Mouse (Mus musculus) cerebellum, adult 11 months (tissue): ENCODE measurements around the gene Sorl1.
"Not testable (repeated sequence)": the region's sequence is repeated elsewhere in the genome, so short reads cannot be mapped to it uniquely, and the experiment has no call there.

ENCODE experiments used
- DNase-seq: peaks from one replicate; pipeline ENCODE4 v3.0.0; 2022

The Sorl1 gene

GRCm38 (mm10) chr9:42087921-42088320, 36.2 kb downstream of the Sorl1 start:
- DNase-seq = no peak

DNA sequence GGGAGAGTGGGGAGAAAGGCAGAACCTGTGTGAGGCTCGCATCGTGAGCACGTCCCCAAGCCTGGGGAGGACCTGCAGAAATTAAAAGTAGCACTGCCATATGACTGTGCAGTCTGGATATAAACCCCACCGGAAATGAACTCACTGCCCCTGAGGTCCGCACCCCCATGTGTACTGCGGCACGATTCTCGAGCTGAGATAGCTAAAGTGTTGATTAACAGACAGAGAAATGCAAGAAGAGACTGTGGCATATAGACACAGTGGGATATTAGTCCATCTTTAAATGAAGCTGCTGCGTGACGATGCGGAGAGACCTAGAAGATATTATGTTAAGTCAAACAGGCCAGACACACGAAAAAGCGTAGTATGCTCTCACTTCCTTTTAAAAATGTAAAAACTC, 38.1 kb downstream of the Sorl1 start:
- DNase-seq = no peak

DNA sequence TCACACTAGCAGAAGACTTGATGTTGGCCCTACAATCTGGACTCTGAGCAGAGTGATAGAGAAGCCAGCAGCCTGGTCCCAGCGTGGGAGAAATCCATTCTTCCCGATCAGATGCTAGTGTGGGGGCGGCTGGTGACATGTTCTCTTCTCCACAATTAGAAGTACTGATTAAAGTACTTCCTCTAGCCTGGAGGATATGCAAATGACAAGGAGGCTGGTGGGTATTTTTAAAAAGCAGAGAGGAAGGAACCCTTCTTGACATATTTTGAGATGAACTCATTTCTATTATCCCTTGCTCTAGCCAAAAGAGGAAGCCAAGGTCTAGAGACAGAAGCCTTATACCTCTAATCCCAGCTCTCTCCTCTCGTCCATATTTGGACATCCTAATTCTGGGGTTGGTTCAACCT, 40.4 kb downstream of the Sorl1 start:
- no peak for DNase-seq

DNA sequence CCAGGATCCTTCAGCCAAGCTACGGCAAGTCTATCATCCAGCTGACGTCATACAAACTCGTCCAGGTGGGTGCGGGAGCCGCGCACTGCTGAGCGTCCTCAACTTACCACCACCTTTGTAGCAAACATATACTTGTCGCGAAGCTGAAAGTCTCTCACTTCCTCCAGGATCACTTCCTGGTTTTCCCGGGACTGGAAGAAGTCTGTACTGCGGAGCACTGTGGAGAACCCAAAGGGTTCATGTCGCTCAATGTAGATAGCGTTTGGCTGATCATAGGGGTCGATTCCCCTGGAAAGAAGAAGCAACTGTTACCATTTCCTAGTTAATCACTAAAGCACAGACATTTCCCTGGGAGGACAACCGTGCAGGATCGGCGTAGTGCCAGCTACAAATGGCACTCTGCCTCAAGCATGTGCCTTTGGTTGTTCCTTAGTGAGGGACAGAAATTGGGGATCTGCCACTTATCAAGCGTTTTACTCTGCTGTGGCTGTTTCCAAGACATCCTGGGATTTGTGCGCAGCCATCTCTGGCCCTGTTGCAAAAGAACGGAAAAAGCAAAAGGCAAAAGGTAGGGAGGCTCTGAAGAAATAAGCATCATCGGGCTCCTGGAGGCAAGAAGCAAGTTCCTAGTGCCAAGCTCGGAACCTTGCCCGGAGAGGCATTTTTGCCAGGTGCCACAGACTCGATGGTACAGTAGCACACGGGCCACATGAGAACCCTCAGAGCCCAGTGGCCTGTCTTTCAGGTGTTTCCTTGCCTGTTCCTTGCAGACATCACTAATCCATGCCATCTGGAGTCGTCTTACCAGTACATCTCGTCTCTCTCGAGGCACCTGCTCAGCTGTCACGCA, 42.2 kb downstream of the Sorl1 start:
- peak; percentile 69 for DNase-seq

GRCm38 (mm10) chr9:42080671-42081070, 43.4 kb downstream of the Sorl1 start:
- DNase-seq = no peak

GRCm38 (mm10) chr9:42077112-42077845, 46.8 kb downstream of the Sorl1 start:
- DNase-seq = no peak

GRCm38 (mm10) chr9:42076256-42076849, 47.7 kb downstream of the Sorl1 start:
- DNase-seq = no peak

DNA sequence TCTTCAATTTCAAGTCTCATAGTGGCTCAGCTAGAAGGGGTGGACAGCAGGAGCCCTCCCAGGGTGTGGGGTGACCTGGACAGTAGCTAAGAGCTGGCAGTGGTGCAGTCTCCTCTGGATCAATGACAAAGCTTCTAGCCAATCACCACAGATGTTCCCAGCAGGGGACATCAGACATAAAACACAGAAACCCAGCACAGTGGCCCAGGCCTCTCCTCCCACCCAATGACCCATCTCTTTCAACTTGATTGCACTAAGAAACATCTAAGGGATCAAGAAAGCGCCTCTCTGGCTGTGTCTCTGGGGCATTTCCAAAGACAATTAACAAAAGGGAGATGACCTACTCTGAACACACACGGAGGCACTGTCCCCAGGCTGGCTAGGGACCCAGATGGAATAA, 48.9 kb downstream of the Sorl1 start:
- no peak for DNase-seq

DNA sequence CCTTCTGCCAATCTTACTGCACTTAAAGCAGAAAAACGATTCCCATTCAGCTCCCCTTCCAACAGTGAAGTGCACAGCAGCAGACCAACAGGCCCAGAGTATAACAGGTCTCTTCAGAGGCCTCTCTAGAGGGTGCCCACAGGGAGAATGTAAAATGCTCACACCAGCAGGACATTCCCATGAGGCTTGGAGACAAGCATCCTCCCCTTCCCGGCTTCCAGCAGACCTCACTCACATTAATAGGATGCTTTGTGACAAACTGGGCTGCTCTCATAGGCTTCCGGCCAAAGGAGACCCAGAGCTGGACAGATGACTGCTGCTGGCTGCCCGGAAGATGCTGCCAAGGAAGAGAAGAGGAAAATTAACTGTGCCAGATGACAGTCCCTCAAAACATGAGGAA, 52.1 kb downstream of the Sorl1 start:
- DNase-seq = peak; percentile 34

DNA sequence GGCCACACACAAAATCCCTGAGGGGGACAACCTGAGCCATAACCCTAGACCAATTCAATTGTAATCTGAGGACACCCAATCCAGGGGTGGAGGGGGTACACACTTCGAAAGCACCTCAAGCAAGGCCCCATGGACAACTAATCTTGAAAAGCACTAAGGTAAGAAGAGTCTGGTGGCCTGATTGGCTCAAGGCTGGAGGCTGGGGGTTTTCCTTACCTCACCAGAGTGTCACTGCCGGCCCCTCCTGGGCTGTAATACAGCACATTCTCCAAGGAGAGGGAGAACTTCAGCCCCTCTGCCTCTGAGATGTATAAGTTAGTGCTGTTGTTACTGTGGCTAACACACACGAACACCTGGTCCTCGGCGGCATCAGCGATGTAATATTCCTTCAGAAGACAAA, 53.2 kb downstream of the Sorl1 start:
- no peak for DNase-seq

GRCm38 (mm10) chr9:42069471-42069870, 54.6 kb downstream of the Sorl1 start:
- DNase-seq = no peak

- DNase-seq = no peak
These were observed 56.1 kb downstream of the Sorl1 start for GRCm38 (mm10) chr9:42067950-42068349.

GRCm38 (mm10) chr9:42065756-42066155, 58.3 kb downstream of the Sorl1 start:
- no peak for DNase-seq

GRCm38 (mm10) chr9:42063391-42063790, 60.7 kb downstream of the Sorl1 start:
- DNase-seq = no peak

DNA sequence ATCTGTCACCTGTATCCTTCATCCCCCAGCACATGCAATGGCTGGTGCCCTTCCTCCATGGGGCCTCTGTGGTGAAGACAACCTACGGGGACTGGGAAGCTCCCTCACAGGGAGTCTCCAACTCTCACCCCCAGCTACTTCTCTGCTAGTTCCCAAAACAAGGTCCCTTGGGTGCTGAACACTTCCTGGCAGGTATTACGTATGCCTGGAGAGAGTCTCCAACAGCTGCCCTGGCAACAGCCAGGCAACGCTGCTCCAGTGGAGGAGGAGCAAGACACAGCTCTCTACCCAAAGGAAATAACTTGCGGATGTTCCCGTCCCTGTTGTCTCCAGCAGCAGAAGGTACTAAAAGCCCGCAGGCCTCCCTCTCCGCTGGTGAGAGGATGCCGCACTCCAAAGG, 61.8 kb downstream of the Sorl1 start:
- no peak for DNase-seq

GRCm38 (mm10) chr9:42059006-42059405, 65.1 kb downstream of the Sorl1 start:
- not testable (repeated sequence) for DNase-seq

- DNase-seq = no peak
These were observed 67.5 kb downstream of the Sorl1 start for GRCm38 (mm10) chr9:42056591-42056990.

DNA sequence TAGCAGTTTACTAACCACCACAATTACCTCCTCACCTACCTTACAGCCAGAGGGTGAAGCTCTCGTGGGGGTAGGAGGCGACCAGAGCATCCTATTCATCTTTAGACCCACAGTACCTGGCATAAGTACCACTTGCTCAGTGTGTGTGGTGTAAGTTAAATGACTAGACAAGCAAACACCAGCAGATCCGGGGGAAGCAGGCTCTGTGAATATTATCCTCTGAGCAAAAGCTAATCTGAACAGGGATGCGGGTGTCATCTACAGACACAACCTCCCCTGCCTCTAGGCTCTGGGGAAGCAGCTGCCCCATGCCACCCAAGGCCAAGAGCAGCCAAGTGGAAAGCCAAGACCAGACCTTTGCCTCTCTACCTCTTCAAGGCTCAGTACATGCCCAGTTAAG, 68.7 kb downstream of the Sorl1 start:
- peak; percentile 42 for DNase-seq

GRCm38 (mm10) chr9:42054339-42055272, 69.5 kb downstream of the Sorl1 start:
- DNase-seq = peak; percentile 90

DNA sequence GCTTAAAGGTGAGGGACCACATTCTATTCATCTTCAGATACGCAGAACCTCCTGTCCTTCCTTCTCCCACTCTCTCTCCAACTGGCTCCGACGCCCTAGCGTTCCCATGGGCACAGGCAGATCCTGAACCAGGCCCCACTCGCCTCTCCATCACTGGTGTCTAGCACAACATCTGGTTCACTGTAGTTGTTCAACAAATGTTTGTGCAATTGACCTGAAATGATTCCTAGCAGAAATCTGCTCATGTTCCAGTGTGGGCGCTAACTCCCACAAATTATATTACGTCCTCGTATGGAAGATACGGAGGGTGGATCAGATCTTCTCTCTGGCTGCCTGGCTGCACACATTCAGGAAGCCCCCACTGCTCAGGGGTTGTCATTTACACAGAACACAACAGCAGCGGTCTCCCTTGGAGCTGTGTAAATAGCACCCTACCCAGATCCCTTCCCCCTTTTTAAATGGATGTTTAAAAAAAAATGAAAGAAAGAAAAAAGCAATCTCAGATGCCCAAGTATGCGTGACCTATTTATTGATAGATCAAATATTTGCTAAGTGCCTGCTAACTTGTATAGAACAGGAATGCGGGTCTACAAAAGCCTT, 70.4 kb downstream of the Sorl1 start:
- no peak for DNase-seq

DNA sequence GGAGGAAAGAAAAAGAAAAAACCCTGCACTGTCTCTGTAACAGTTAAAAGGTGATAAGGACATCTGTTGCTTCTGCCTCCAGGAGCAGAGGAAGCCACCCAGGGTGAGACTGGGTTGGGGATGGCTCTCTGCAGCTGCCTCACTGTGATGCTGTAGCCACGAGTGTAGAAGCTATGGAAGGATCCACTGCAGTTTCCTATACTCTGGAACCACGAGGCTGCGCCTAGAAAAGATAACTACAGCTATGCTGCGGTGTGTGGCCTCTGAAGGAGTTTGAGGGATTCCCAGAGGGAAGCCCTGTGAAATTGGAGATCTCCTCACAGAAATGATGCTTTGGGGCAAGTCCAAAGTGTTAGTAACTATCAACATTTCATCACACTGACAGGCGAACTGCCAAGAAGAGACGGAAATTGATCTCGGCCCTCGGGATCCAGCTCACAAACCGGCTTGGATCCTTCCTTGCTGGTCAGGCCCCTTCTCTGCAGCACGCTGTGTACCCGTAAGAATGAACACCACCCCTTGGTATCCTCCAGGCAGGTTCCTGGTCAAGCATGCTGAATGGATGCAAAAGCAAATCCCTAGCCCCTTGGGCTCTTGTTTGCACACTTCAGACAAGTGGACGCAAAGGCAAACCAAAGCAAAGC, 71.3 kb downstream of the Sorl1 start:
- DNase-seq = no peak

GRCm38 (mm10) chr9:42048542-42048941, 75.6 kb downstream of the Sorl1 start:
- no peak for DNase-seq
